Mouse (Mus musculus) embryo, embryonic 9.5 days (tissue): ENCODE measurements around the gene Tomm7.
A peak's percentile ranks its signal among the peaks of the same experiment; 100 is the strongest.
"Not testable (repeated sequence)": the region's sequence is repeated elsewhere in the genome, so short reads cannot be mapped to it uniquely, and the experiment has no call there.

Experiments
- DNase-seq: peaks from one replicate; pipeline ENCODE4 v3.0.0-alpha.2; 2017; ENCODE audit errors: extremely low spot score

Tomm7 gene

DNA sequence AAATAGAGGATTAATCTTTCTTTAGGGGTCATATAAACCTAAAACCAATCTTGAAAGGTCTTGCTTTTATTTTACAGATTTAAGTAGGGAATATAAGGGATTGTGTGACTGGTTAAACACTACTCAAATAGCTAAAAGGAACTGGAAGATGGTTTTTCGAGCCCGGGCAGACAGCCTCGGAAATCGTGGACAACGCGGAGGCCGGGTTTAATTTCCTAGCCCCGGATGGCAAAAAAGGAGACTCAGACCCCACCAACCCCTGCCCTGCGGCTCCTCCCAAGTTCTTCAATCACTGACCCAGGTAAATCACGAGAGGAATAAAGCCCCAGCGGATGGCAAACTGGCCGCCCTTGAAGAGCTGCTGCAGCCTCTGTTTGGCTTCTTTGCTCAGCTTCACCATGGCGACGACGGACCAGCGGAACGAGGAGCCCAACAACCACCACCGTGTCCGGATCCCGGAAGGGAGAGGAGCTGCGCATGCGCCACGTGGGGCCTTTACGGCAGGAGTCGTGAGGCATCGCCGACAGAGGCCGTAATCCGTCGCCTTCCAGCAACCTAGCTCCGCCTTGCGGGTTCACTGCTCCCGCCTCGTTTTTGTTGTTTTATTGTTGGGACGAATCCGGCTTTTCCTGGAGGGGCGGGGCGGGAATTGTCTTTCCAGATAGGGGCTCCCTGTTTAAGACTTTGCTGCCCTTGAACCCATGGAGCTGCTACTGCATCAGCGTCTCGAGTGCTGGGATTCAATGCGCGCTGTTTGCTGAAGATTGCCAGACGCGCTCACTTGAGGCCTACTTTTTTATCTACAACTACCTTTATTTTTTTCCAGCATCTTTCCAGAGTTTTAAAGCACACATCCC lies at the start of gene Tomm7:
Tomm7 (minus strand) TSS at position 488 of the 857 bp plus-strand sequence.
- peak; percentile 93 for DNase-seq

DNA sequence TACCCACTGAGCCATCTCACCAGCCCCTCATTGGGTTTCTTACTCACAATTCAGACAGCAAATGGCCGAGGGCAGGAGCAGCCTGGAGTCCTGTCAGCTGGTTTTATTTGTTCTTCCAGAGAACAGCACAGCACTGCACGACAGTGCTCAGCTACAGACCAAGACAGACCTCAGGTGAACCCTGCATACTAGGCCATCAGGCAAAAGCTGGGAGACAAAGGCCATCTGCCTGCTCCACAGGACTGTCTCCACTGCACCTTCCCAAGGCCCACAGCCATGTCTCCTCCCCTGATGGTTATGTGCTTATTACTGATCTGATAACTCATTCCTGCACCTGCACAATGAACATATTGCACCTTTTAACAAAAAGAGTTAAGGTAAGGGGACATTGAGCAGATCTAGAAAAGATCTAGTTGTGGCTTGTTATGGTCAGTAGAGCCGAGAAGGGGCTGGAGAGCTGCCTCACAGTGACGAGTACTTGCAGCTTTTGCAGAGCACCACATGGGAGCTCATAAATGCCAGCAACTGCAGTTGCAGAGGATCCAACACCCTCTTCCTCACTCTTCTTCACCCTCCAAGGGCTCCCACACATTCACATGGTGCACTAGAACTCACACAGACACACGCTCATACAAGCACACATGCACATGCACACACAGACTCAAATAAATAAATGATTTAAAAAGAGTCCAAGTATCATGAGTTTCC lies 49.3 kb upstream of the Tomm7 start:
- DNase-seq = no peak

DNA sequence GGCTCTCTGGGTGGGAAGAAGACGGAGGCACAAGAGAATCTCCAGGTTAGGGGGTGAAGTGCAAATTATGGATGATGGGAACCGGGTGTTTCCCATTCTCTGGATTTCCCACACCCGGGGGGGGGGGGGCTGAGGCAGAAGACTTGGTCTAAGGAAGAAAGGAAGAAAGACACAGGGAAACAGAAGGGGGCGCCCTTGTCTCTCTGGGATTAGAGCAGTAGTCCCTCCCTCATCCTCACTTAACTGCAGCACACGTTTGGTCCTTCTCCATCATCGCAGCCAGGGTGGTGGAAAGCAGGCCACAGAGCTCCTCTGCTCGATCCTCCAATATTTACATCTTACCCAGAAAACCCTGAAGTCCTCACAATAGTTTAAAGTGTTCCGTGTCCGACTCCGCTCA lies 46.8 kb upstream of the Tomm7 start:
- peak; percentile 54 for DNase-seq

DNA sequence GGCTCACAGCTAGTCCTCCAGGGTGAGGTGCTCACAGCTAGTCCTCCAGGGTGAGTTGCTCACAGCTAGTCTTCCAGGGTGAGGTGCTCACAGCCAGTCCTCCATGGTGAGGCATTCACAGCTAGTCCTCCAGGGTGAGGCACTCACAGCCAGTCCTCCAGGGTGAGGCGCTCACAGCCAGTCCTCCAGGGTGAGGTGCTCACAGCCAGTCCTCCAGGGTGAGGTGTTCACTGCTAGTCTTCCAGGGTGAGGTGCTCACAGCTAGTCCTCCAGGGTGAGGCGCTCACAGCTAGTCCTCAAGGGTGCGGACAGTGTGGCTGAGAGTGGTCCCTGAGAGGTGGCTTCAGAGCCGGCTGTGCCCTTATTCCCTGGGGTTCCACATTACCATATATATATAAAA lies 45.5 kb upstream of the Tomm7 start:
- DNase-seq = no peak

DNA sequence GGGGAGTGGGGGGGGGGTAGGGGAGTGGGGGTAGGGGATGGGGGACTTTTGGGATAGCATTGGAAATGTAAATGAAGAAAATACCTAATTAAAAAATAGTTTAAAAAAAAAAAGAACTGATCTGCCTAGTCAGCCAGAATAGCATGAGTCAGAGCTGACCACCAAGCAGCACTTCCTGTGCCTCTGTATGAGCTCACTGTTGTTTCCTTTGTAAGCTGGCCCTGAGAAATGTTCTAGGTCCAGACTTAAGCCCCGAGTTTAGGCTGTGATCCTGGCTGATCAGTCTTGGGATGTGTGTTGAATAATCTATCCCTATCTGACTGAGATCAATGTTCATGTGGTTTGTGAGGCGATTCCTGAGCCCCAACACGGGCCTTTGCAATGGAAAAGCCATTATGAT lies 43.1 kb upstream of the Tomm7 start:
- no peak for DNase-seq

DNA sequence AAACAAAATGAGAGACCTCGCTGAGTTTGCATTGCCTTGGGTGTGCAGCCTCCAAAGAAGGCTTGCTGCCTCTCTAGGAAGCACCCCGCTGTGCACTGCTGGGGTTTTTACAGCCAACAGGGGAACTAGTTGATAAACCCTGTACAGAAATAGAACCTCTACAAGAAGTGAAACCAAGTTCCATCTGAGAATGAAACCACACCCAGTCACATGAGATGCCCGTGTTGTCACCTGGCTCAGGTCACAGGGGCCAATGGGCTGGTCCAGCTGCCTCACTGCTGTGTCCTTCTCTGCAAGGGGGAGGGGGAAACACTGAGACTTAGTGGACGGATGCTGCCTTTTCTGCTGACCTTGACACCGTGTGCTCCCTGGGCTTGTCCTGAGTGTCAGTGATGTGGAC lies 30.5 kb upstream of the Tomm7 start:
- no peak for DNase-seq

DNA sequence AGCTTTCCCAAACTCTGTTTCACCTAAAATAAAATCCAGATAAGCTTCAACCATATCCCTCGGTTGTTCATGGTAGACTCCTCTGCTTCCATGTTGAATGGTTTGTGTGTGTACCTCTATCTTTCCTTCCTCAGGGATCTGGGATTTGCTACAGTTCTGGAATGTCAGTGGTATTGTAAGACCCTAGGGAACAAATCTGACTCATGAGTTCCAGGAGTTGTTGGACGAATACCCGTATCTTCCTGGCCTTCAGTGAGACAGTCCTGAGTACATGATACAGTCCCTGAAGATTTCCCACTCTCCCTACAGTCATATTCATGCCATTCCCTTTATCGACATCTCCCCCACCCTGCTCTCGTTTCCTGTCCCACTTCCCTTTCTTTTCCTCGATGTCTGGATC lies 28.6 kb upstream of the Tomm7 start:
- DNase-seq = no peak

DNA sequence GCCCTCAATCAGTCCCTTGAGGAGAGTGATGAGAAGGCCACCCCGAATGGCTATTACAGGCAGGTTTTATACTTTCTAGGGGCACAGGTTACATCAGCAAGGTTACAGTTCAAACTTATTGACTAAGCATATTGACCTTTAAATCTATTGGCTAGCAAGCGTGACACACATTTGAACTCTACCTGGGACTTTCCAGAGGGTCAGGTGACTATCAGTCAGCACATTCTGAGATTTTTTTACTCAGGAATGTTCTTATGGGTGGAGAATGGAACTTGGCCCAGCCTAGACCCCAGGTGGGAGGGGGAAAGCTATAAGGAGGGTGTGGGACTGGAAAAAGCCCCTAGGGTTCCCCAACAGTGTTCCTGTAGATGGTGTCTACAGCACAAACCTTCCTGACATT lies 27.4 kb upstream of the Tomm7 start:
- DNase-seq = not testable (repeated sequence)

DNA sequence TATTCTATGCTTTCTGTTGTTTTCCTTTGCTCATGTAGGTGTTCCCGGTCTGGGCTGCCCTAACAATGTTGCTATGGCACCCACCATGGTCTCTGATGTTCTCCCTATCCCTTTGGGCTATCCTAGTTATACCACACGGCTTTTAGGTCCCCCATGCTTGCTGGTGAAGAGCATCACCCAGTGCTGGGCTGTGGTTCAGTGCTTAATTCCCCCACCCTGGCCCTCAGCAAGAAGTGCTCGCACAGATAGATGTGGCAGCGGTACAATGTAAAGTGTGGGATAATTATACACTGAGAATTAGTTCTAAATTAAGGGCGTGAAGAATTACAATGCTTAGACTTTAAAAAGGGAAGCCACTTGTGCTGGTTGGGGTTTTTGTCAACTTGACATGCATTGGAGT lies 22.0 kb upstream of the Tomm7 start:
- no peak for DNase-seq

DNA sequence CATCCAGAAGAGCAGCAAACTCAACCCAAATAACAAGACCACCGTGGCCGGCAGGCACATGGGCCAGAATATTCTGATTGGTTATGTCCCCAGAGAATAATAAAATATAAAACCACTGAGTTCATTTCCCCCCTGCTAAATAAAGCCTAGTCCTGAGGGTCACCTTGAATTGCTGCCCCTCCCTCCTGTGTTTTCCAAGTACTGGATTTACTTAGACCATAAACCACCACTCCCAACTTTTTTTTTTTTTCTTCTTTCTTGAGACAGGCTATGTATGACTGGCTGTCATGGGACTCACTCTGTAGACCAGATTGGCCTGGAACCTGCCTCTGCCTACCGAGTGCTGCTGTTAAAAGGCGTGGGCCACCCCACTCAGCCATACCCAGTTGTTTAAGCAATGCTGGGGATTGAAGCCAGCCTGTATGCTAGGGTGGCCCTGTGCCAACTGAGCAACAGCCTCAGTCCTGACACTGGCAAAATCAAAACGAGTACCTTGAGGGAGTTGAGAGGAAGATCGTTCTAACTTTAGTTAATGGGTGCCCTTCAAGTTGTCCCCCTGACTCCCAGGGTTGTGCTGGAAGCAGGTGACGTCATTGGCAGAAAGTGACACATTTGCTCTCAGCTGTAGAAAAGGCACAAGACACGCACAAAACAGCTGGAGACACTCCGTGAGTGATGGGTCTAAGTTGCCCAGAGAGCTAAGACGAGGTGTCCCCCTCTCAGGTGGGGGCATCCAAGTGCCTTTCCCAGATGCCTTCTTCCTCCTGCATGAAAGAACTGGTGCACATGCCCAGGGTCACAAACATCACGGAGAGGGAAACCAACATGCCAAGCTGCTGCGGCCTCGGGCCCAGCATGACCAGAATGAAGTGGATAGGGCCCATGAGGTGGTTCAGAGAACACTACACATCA lies 20.3 kb upstream of the Tomm7 start:
- DNase-seq = no peak

DNA sequence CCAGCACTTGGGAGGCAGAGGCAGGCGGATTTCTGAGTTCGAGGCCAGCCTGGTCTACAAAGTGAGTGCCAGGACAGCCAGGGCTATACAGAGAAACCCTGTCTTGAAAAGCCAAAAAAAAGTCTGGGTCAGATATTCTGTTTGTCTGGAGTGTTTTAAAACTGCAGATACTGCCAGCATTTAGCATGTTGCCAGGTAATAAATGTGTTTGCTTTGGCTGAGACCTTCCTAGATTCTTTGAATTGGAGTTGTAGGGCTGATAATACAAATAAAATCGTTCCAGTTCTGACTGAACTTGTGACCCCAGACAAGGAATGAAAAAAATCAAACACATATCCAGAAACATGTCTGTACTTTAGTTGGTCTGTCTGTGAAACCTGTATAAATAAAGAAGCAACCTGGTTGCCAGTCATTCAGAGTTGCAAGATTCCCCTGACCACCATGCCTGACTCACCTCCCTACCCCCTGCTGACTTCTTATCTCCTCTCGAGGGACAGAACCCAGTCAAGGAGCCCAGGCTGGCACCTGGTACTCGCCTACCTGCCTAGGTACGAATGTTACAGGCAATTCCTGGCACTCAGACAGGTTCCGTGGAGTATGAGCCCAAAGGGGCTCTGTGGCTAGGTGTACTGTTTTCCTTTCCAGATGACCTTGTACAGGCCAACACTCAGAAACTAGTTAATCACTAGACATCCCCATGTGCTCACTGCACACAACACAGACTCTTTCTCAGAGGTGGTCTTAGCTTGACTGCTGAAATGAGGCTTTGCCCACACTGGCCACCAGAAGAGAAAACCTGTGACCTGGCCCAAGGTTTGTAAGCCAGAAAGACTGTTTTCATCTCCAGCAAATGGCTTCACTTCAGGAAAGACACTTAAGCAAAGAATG lies 19.4 kb upstream of the Tomm7 start:
- DNase-seq = no peak

DNA sequence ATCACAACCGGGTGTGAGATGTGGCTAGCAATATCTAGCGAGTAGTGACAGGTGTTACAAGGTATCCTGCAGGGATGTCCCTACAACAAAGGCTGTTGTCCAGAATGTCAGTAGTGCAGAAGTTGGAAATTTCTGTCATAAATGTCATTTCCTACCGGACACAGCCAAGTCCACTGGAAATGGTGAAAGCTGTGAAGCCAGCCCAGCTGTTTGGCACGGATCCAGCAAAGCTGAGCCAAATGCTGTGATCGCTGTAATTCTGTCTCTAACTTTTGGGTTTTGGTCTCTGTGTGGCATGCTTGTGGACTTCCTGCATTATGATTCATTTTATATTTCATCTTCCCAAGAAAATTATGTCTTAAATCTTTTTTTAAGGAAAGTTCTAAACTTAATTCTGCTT lies 18.3 kb upstream of the Tomm7 start:
- no peak for DNase-seq

DNA sequence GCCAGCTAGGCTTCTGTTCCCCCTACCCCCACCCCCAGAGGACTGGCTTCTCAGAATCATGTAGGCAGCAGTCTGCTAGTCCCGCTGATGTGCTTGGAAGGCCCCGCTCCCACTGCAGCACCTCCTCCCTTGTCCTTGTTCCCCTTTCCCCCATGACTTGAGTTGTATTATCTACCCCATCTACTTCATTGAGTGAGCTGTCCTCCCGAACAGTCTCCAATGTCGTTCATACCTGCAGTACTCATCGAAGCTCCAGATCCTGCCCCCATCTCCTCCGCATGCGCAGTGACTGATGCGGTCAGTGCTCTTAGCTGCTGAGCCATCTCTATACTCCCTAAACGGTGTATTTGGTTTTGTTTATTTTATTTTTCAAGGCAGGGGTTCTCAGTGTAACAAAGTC lies 17.8 kb upstream of the Tomm7 start:
- DNase-seq = no peak

DNA sequence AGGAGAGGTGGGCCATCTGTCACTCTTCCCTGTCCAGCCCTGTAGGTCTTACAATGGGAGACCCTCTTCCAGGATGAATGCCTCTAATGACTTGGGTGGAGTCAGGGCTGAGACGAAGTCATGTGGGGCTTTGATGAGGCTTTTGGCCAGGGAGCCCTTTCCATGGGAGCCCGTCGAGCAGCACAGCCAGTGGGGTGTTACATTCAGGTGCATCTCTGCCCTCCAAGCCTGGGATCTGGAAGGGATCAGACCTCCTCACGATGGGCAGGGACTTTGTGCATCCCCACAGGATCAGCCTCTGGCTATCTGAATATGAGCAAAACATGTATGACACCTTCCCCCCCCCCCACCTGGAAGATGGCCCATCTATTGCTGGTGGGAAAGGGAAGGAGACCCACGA lies 15.9 kb upstream of the Tomm7 start:
- DNase-seq = no peak

DNA sequence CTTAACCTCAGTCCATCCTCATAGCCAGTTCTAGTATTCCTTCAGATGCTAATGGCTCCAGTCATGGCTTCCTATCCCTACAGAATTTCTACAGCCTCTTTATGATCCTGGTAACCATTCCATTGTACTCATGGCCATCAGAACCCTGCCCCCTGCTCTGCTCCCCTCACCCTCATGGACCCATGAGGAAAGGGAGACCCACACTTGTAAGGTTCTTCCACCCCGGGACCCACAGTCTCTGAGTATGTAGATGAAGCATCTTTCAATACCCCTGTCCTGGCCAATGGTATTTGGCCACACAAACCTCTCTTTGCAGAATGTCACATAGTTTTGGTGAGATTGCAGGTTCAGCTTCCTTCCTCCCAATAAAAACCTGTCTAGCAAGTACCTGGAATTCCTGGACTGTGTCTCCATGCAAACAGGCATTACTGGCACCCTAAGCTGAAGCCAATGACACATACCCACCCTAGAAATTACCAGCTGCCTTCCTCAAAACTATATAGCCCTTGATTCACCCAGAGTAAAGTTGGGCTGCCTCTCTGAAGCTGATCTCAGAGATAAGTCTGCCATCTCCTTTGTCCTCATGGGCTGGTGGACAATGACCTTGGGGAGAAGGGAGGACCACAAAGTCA lies 15.2 kb upstream of the Tomm7 start:
- no peak for DNase-seq

DNA sequence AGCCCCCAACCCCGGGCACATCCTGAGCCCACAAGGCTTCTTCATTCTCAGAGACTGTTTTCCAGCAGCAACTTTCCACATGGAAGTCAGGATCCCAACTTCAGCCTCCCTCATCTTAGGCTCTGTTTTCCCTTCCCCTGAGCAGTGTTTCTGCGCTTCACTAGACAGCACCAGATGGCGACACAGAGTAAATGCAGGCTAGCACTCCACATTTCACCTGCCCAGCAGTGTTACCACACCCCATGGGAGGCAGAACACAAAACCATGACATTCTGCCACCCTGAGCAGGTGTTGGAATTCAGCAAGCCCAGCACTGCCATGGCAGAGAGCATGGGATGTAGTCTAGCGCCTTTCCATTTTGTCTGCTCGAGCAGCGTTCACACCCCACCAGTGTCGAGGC lies 14.7 kb upstream of the Tomm7 start:
- DNase-seq = peak; percentile 28

DNA sequence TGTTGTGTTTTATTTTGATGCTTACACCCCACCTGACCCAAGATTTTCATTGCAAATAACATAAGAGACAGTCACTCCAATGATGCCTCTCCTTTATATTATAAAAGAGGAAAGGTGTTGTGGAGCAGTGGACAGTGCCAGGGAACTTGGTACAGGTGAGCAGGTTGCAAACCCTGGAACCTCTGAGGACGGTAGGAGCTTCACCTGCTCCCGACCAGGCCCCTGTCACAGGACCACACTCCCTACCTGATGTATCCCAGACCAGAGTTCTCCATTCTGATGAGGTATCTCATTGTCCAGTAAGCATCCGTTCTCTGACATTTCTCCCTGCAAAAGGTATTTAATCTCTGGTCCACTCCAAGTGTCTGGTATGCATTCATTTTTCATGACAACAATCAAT lies 14.0 kb upstream of the Tomm7 start:
- DNase-seq = no peak

DNA sequence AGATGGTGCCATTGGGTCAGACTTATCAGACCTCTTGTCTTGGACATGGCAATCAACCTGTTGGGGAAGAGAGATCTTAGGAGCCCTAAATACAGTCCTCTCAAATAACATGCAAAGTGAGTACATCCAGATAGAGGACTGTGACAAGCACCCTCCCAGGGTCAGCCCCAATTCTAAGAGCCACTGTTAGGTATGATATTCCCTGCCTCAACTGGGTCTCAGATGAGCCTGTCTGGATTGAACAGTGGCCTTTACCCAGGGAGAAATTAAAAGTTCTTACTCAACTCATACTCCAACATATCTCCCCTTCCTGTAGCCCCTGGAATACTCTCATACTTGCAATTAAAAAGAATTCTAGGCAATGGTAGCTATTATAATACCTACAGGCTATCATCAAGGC lies 13.2 kb upstream of the Tomm7 start:
- DNase-seq = no peak

DNA sequence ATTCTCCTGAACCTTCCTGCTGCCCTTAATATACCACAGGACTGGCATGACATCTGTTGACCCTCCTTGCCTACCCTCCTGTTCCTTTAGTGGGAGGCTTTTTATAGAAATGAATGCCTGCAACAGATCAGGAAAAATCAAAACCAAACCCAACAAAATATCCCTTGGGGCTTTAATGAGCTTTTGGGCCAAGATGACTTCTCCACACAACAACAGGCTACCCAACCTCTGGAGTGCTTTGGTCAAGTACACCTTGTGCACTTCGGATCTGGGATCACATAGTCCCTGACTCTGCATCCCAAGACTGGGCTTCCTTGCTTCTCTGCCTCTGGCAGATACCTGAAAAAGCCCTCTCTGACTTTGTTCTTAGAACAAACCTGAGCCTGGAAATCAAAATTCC lies 12.2 kb upstream of the Tomm7 start:
- no peak for DNase-seq

DNA sequence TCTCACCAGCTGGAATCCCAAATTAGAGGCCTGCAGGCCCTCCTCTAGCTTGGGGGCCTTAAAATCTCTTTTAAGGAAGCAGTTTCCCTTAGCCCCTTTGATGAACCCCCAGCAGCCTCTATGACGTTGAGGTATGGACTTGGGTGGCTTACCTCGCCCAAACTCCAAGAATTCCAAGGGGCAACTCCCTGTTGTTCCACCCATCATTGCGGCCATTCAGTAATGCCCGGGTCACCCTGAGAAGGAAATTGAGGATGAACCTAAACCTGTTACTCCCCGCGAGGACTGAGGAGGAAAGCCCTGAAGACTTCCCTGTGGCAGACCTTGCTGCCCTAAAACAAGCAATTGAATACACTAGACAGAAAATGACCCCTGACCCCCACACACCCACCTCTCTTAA lies 11.5 kb upstream of the Tomm7 start:
- DNase-seq = no peak

DNA sequence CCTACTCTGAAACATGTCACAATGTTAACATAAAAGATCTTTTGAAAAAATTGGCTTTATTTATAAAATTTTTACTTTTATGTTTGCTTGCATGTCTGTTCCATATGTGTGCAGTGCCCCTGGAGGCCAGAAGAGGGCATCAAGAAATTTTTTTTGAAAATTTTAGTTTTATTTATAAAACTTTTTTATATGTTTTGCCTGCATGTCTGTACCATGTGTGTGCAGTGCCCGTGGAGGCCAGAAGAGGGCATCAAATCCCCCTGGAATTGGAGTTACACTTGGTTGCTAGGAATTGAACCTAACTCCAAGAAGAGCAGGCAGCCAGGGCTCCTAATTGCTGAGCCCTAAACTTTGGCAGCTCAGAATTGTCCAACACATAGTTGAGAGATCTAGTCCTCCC lies 9.0 kb upstream of the Tomm7 start:
- not testable (repeated sequence) for DNase-seq
